Mouse (Mus musculus) spleen, embryonic (tissue): ENCODE measurements around the gene Hemk1.

Experiments used
- CTCF ChIA-PET: fragments of 350-600 bp; sonication (Branson Sonifier 250); formaldehyde crosslinking; loops from one replicate; lab custom pipeline; 2022; lab: Charles Lee

The Hemk1 gene

DNA sequence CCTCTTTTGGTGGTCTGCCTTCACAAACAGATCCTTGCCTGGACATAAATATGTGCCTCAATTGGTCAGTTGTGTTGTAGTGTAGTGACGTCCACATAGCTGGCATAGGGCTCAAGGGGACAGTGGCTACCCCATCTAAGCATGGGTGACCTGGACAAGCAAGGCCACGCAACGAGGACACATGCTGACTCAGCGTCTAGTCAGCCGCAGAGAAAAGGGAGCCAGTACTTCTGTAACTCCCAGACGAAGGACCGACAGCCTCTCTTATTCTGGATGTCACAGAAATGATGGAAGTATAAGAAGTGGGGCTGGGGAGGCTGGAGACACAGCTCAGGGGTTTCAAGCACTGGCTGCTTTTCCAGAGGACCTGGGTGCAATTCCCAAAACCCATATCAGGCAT lies 60.5 kb downstream of the Hemk1 start:
- CTCF ChIA-PET: no interaction called here
